Comparison of ENCODE assay signal across 11 mouse cellular contexts in the genomic region with DNA sequence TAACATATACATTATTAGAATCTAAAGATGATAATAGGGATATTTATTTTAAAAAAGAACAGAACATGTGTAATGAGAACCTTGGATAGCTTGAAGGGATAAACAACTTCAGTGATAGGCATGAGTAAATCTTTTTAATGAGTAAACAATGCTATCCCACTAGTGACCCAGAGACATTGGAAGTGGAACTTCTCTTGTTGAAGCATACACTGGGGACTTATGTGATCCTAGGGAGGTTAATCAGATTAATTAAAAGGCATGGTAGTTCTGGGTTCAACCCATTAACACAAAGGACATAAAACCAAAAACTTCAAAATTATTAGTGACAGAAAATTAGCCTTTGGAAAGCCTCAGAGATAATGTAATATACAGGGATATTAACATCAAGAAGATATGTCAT.
"Had no signal": no experiment of that assay in that cellular context is flagged by ENCODE, and none has a peak within 500 bp of the region (broad histone marks: within the 10 kb centered on the region; RNA-seq: fewer than 3 reads in every experiment).

No protein-coding gene starts in this region.

- DNase-seq: right cerebral cortex, adult 18-20 months; right cerebral cortex, postnatal 14 days; right cerebral cortex, postnatal 25 days; right cerebral cortex, postnatal 4 days; spleen, adult 18-20 months; thymus, adult 18-20 months; thymus, adult 2 months; thymus, postnatal 14 days; thymus, postnatal 25 days; thymus, postnatal 36 days; thymus, postnatal 4 days had no signal
